Mouse (Mus musculus) heart, postnatal 36 days (tissue): ENCODE data around the gene Catsper3. TPM values are rescaled to one million over a fixed set of nuclear protein-coding genes. Genes with fewer than 3 reads are reported as not detected.

Experiments
- DNase-seq, 2 experiments: peaks; one replicate each; pipeline ENCODE4 v3.0.0; 2021 to 2022
- intact Hi-C: fragments of 180-260 bp; cut with DNase I; formaldehyde crosslinking; loops from one replicate; pipeline ENCODE4 v1.15.1; 2025
- total RNA-seq, 2 experiments: library from RNA; stranded (reverse); gene quantifications; 2 replicates each; pipeline ENCODE4 v1.2.3; 2021

Catsper3 gene
- total RNA-seq, 2 experiments from 2014 or later = not detected

DNA sequence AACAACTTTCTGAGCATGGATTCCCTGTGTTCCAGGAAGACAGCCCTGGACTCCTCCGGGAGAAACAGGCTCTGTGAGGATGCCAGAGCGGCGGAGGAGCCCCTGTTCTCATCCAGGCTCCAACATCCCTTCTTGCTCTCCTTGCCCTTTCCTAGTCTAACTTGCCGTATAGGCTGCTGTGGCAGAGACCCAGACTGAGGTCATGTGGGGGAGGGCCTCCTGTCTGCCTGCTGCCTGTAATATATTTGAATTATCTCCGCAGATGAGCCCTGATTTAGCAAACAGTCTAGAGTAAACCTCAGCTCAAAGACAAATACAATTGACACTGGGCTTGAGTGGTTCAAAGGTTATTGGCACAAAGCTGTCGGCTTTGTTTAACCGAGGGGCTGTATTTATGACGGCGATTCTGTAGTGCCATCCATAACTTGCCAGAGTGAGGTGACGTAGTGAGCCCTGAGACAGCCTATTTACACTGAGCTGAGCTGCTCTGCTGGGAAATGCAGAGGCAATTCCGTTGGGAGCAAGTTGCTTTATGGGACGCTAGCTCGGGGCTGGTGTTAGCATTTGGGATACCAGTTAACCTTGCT is 64.3 kb downstream of the Catsper3 start:
- intact Hi-C loops = no loop called here
- no peak for DNase-seq

DNA sequence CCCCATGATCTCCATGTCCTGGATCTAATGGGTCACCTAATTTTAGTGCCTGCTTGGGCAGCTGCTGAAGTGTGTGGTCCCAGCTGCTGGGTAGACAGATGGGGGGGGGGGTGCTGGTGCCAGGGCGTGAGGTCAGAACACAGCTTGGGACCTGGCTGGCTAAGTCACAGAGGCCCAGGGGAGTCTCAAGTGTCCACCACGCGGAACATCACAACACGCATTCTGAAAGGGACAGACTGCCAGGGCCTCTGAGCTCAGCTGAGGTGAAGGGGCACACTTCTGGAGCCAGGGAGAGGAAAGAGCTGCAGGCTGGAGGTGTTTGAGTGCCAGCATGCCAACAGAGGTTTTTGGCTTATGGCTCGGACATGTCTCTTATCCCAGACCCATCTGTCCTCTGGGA is 66.4 kb downstream of the Catsper3 start:
- intact Hi-C loops = loop anchor here (5.0 kb wide), 1 partner anchor 112 kb away; no protein-coding TSS in a partner anchor
- no peak for DNase-seq

DNA sequence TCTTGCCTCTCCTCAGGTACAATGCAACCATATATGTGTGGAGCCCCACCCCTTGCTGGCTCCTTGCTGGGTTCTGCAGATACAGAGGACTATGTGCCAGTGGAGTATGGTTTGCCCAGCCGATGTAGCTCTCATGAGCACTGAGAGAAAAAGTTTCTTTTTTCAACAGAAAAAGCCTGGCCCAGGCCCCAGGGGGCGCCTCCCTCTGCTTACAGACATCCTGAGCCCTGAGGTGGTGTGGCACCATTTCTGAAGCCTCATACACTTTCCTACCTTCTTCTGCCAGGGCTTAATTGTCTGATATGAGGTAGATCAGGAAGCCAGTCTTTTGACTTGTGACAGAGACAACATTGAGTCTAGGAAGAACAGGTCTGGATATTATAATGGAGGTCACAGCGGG is 67.8 kb downstream of the Catsper3 start:
- no peak for DNase-seq
- intact Hi-C loops = loop anchor here (5.0 kb wide), 1 partner anchor 110 kb away; no protein-coding TSS in a partner anchor

DNA sequence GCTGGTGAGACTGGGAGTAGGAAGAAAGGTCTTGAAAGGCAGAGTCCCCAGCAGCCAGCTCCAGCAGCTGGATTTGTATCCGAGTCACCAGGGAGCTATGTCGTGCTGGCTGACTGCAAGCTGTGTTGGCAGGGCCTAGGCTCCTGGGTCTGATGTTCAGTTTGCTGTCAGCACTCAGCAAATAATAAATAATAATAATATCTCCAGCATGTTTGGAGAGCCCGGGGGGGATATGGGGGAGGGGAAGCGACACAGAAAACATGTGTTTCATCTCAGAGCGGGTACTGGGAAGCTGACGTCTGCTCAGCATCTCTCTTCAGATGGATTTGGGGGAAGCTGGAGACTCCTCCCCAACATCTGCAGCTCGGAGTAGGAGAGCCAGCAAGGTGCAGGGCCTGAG is 71.4 kb downstream of the Catsper3 start:
- DNase-seq = no peak
- intact Hi-C loops = no loop called here

DNA sequence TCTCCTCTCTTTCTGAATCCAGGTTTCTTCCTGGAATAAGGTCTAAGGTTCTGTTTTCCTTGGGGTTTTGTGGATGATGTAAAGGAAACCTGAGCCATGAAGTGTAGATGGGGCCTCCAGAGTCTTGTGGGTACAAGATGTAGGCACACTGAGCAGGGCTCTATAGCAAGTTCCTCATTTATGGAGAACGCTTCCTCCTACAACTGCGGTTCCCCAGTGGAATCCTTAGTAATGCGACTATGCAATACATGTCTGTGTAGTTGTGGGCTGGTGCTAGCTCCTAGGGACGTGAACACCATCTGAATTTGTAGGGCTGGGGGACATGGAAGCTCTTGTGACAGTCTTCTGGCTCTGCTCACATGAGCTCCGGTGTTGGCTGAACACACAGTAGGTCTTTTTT is 74.1 kb downstream of the Catsper3 start:
- intact Hi-C loops = no loop called here
- DNase-seq = no peak

Other genes starting within 250 kb of the Catsper3 start
- gene Ddx41, start 247.9 kb upstream of the Catsper3 start, total RNA-seq = 10 to 100 TPM; 14.4 to 14.7 TPM
- 10 to 100 TPM; 13.7 to 18.1 TPM for gene Fam193b, start 213.4 kb upstream of the Catsper3 start, total RNA-seq
- gene Tmed9, start 210.8 kb upstream of the Catsper3 start, total RNA-seq = 10 to 100 TPM; 85.3 to 86.2 TPM
- 1 to 10 TPM; 9.0 to 9.7 TPM for gene B4galt7, start 184.7 kb upstream of the Catsper3 start, total RNA-seq
- 10 to 100 TPM; 12.5 TPM for gene Caml, start 161.6 kb upstream of the Catsper3 start, total RNA-seq
- gene Ddx46, start 149.5 kb upstream of the Catsper3 start, total RNA-seq = 10 to 100 TPM; 21.4 to 23.2 TPM
- 10 to 100 TPM; 39.6 to 45.0 TPM for gene B230219D22Rik, start 91.4 kb upstream of the Catsper3 start, total RNA-seq
- 10 to 100 TPM; 42.6 to 45.8 TPM for gene Txndc15, start 69.9 kb upstream of the Catsper3 start, total RNA-seq
- 10 to 100 TPM; 45.2 to 49.6 TPM for gene Pcbd2, start 57.2 kb upstream of the Catsper3 start, total RNA-seq
- gene Pitx1, start 51.6 kb downstream of the Catsper3 start, total RNA-seq = not detected